Mouse (Mus musculus) liver, embryonic 13.5 days (tissue): ENCODE data around the gene Cbarp. TPM values are rescaled to one million over a fixed set of nuclear protein-coding genes. Genes with fewer than 3 reads are reported as not detected.
"Not testable (repeated sequence)": the region's sequence is repeated elsewhere in the genome, so short reads cannot be mapped to it uniquely, and the experiment has no call there.

ENCODE experiments used
- ATAC-seq: fragments of 200-750 bp; cut with Nextera tagmentation; 2 replicates; pipeline ENCODE4 v1.8.0; 2017; ENCODE audit warnings: low read depth, mild to moderate bottlenecking, moderate number of reproducible peaks, moderate library complexity
- DNase-seq: peaks from one replicate; pipeline ENCODE4 v3.0.0; 2022
- H3K27ac ChIP-seq: fragments of 300-500 bp; sonication (generic); 2 replicates; pipeline ENCODE4 v1.5.1; 2015; ENCODE audit warnings: moderate library complexity, mild to moderate bottlenecking, inconsistent platforms
- H3K27me3 ChIP-seq: fragments of 300-500 bp; sonication (generic); 2 replicates; pipeline ENCODE4 v1.6.1; 2015; ENCODE audit warnings: mild to moderate bottlenecking, inconsistent platforms
- H3K36me3 ChIP-seq: fragments of 300-500 bp; sonication (generic); 2 replicates; pipeline ENCODE4 v1.6.1; 2015; ENCODE audit warnings: mild to moderate bottlenecking, inconsistent platforms
- H3K4me1 ChIP-seq: fragments of 300-500 bp; sonication (generic); replicated peaks from 2 replicates; pipeline ENCODE4 v1.6.1; 2015; ENCODE audit warnings: inconsistent platforms
- H3K4me2 ChIP-seq: fragments of 300-500 bp; sonication (generic); 2 replicates; pipeline ENCODE4 v1.6.1; 2015; ENCODE audit warnings: inconsistent platforms, mild to moderate bottlenecking, moderate library complexity
- H3K4me3 ChIP-seq: fragments of 300-500 bp; sonication (generic); replicated peaks from 2 replicates; pipeline ENCODE4 v1.5.1; 2015; ENCODE audit warnings: mild to moderate bottlenecking, inconsistent platforms
- H3K9ac ChIP-seq: fragments of 300-500 bp; sonication (generic); 2 replicates; pipeline ENCODE4 v1.6.1; 2015; ENCODE audit warnings: mild to moderate bottlenecking, inconsistent platforms
- H3K9me3 ChIP-seq: fragments of 300-500 bp; sonication (generic); replicated peaks from 2 replicates; pipeline ENCODE4 v1.6.1; 2016; ENCODE audit warnings: inconsistent platforms
- WGBS: fragments of 180-500 bp; shearing (Covaris S2); methylation state at CpG from one replicate; pipeline ENCODE4 v1.1.7; 2015; ENCODE audit not compliant: insufficient replicate concordance; 5-methylcytosine and 5-hydroxymethylcytosine counted together
- polyA plus RNA-seq: library from polyadenylated mRNA; unstranded; fragments of >200 nt; fragmentation: Nextera tagmentation; extraction: Ambion mirVana; gene quantifications from 2 replicates; pipeline ENCODE4 v1.2.1, GENCODE M21; 2015

Cbarp gene
- polyA plus RNA-seq, 1 experiment from 2014 or later: 0.69 TPM

DNA sequence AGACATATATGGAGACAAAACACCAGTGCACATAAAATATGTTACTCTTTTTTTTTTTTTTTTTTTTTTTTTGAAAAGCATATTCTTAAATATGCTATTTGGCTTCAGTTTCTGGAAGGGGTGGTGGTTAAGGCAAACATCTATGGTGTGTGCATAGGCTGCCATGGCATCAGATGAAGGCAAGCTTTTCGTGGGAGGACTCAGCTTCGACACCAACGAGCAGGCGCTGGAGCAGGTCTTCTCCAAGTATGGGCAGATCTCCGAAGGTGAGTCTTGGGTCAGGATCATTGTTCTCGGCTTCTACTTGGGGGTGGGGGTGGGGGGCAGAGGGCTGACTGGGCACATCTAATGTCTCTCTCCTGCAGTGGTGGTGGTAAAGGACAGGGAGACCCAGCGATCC lies 29.0 kb upstream of the Cbarp start:
- DNase-seq (no peak), ATAC-seq (no peak)
- Histone ChIP-seq H3K4me2 (no peak overlapping the region), H3K9me3 (0 out of 2 replicates have a peak, but pooled peaks cover 3% of the 10 kb centered on the region), H3K4me1 (peaks cover 72% of the 10 kb centered on the region), H3K4me3 (no peak overlapping the region), H3K36me3 (peaks cover 29% of the 10 kb centered on the region), H3K9ac (no peak overlapping the region), H3K27ac (peak overlapping the region; percentile 97; the same call in 1 of the 2 replicates), H3K27me3 (no peaks in the 10 kb centered on the region)
- 93% methylated on average over 7 of the region's 7 CpGs for WGBS

DNA sequence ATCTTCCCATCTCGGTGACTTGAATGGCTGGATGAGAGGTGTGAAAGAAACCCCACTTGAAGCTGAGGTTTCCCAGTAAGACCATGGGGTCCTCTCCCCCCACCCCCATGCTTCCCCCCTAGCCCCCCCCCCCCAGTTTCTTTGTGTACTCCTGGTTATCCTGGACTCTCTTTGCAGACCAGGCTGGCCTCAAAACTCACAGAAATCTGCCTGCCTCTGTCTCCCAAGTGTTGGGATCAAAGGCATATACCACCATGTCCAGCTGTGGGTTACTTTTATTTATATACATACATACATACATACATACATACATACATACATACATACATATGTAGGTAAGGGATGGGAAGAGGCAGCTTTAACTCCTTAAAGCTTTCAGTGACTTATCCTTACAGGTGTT lies 28.4 kb upstream of the Cbarp start:
- Histone ChIP-seq H3K4me1 (peaks cover 72% of the 10 kb centered on the region), H3K4me3 (peak overlapping the region; percentile 83), H3K27me3 (no peaks in the 10 kb centered on the region), H3K9ac (peak overlapping the region; percentile 92), H3K27ac (peak overlapping the region; percentile 97), H3K36me3 (peaks cover 29% of the 10 kb centered on the region), H3K4me2 (peak overlapping the region; percentile 76), H3K9me3 (0 out of 2 replicates have a peak, but pooled peaks cover 3% of the 10 kb centered on the region)
- 62% methylated on average over 1 of the region's 1 CpGs for WGBS
- ATAC-seq (no peak), DNase-seq (no peak)

DNA sequence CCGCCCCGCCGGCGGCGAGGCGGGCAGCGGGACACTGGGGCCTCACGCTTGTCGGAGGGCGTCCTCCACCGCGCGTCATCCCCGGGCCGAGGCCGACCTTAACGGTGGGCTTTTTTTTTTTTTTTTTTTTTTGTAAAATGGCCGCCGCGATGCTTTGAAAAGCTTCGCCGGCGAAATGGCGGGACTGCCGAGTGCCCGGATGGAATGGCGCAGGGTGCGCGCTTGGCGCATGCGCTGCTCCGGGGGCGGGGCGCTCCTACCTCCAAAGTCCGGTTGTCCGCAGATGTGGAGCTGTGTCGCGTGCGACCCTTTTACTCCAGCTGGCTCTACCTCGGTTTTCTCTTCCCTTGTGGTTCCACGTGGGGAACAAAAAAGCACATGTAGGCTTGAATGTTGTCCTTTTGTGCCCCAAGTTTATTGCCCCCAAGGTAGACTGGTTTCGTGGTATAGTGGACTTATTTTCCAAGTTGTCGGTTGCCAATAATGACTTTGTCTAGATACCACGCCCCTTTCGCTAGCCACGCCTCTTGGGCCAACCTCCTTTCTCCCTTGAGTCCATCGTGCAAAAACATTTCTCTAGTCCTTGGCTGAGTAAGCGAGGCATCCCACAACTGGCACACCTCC lies 27.5 kb upstream of the Cbarp start:
- H3K36me3 ChIP-seq: peaks cover 29% of the 10 kb centered on the region
- peak overlapping the region; percentile 83 for H3K4me3 ChIP-seq
- H3K9me3 ChIP-seq: 0 out of 2 replicates have a peak, but pooled peaks cover 3% of the 10 kb centered on the region
- ATAC-seq (peak; percentile 50), DNase-seq (peak; percentile 91)
- WGBS: under 1% methylated on average over 48 of the region's 48 CpGs
- H3K4me2 ChIP-seq: peak overlapping the region; percentile 76
- H3K27ac ChIP-seq: peak overlapping the region; percentile 97
- H3K9ac ChIP-seq: peak overlapping the region; percentile 92
- H3K27me3 ChIP-seq: no peaks in the 10 kb centered on the region
- peaks cover 73% of the 10 kb centered on the region for H3K4me1 ChIP-seq

DNA sequence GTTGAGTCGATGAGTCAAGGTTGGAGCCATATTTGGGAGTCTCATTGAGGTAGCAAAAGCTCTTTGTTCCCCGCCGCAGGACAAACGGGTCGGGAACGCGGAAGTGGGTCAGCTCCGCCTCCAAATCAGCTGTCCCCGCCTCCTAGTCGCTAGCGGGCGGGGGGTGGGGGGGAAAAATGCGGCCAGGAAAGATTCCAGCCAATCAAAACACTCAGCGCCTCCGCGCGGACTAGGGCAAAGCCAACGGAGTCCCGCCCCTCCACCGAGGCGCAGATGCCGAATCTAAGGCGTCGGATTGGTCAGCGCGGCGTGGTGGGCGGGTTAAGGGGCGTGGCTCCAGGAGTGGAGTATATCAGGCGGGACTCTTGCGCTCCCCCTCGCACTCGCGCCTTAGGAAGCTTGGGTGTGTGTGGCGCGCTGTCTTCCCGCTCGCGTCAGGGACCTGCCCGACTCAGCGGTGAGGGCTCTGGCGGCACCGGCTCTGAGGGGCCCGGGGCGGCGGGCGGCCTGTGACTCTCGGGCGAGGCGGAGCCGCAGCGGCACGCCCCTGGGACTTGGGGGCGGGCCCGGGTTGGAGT lies 26.9 kb upstream of the Cbarp start:
- peak; percentile 98 for DNase-seq

DNA sequence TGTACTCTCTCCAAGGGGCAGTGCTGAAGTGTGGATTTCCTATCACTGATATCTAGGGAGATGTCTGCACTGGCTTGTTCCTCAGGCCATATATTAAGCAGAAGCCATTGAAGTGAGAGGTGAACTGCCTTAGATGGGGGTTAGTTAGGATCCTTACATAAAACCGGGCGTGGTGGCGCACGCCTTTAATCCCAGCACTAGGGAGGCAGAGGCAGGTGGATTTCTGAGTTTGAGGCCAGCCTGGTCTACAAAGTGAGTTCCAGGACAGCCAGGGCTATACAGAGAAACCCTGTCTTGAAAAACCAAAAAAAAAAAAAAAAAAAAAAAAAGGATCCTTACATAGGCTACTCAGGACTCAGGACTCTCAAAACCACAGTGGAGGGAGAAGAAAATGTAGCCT lies 25.5 kb upstream of the Cbarp start:
- H3K27me3 ChIP-seq, H3K4me3 ChIP-seq, ATAC-seq, H3K9me3 ChIP-seq, DNase-seq: not testable (repeated sequence)
- H3K36me3 ChIP-seq: peaks cover 17% of the 10 kb centered on the region
- peak overlapping the region; percentile 96 for H3K4me2 ChIP-seq
- peak overlapping the region; percentile 84 for H3K27ac ChIP-seq
- H3K4me1 ChIP-seq: peaks cover 80% of the 10 kb centered on the region
- peak overlapping the region; percentile 62; the same call in 1 of the 2 replicates for H3K9ac ChIP-seq
- WGBS: 86% methylated on average over 4 of the region's 4 CpGs

More for the DNA sequence above, 26.9 kb upstream of the Cbarp start:
- peak overlapping the region; percentile 97 for H3K27ac ChIP-seq
- peaks cover 29% of the 10 kb centered on the region for H3K36me3 ChIP-seq
- WGBS: under 1% methylated on average over 55 of the region's 55 CpGs
- 0 out of 2 replicates have a peak, but pooled peaks cover 3% of the 10 kb centered on the region for H3K9me3 ChIP-seq
- ATAC-seq: peak; percentile 80
- peak overlapping the region; percentile 92 for H3K9ac ChIP-seq
- peak overlapping the region; percentile 76 for H3K4me2 ChIP-seq
- peaks cover 77% of the 10 kb centered on the region for H3K4me1 ChIP-seq
- peak overlapping the region; percentile 83 for H3K4me3 ChIP-seq
- H3K27me3 ChIP-seq: no peaks in the 10 kb centered on the region

DNA sequence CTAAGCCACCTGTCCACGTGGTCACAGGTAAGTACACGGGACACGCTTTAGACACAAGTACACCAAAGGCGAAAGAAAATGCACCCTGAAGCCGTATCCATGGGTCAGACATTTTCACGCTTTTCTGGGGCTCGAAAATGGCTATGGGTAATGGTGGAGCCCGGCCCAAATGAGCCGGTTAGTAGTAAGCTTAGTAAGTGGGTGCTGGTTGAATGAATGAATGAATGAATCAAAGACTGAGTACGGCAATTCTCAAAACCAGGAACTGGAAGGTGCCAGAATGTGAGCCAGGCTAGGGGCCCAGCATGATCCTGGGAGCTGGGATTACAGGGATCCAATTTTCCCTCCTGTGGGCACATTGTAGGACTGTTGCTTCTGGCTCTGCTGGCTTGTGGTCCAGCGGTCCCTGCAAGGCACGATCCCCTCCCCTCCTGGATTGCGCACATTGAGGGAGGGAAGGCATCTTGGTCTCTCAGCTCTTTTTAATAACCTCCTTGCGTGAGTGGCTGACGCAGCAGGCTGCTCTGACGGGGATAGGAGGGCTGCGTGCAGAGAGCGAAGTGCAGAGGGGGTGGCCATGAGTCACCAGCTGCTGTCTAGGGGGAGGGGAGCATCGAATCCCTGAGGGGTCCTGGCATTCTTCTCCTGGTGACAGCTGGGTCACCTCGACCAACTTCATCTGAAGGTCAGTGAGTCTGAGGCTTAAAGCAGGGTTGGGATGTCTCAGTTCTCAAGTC lies 24.9 kb upstream of the Cbarp start, which contains the start of gene Cirbp:
Gene Cirbp (plus strand): TSS at position 594 of the 737 bp plus-strand sequence.
- H3K4me2 ChIP-seq: peak within 1 kb of the TSS; percentile 96
- peak within 1 kb of the TSS; percentile 84 for H3K27ac ChIP-seq
- H3K9ac ChIP-seq: peak within 1 kb of the TSS; percentile 75
- H3K4me3 ChIP-seq: peak within 1 kb of the TSS; percentile 83
- no peak for DNase-seq
- no peak for ATAC-seq
- peaks cover 82% of the 10 kb centered on the region for H3K4me1 ChIP-seq
- 30% methylated on average over 20 of the region's 20 CpGs for WGBS
- 0 out of 2 replicates have a peak, but pooled peaks cover under 1% of the 10 kb centered on the region for H3K9me3 ChIP-seq
- H3K36me3 ChIP-seq: peaks cover 11% of the 10 kb centered on the region
- no peaks in the 10 kb centered on the region for H3K27me3 ChIP-seq

DNA sequence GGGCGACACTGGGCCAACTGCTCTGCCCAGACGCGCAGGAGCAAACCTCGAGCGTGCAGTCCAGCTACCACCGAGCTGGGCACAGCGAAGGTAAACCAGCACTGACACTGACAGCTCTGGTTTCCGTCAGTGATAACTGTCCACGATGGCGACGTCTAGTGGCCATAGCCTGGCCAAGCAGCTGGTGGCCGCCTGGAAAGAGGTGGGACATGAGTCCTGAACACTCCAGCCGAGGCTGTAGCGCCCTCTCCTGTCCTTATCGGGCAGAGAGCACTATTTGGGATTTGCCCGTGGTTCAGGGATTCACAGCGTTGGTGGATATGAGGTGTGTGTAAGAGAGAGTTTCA lies 24.3 kb upstream of the Cbarp start:
- H3K9me3 ChIP-seq: no peaks in the 10 kb centered on the region
- no peaks in the 10 kb centered on the region for H3K27me3 ChIP-seq
- H3K4me2 ChIP-seq: peak overlapping the region; percentile 96
- peaks cover 5% of the 10 kb centered on the region for H3K36me3 ChIP-seq
- peaks cover 87% of the 10 kb centered on the region for H3K4me1 ChIP-seq
- peak overlapping the region; percentile 62 for H3K4me3 ChIP-seq
- ATAC-seq (peak; percentile 47), DNase-seq (peak; percentile 94)
- peak overlapping the region; percentile 60 for H3K27ac ChIP-seq
- under 1% methylated on average over 17 of the region's 17 CpGs for WGBS
- peak overlapping the region; percentile 75 for H3K9ac ChIP-seq

DNA sequence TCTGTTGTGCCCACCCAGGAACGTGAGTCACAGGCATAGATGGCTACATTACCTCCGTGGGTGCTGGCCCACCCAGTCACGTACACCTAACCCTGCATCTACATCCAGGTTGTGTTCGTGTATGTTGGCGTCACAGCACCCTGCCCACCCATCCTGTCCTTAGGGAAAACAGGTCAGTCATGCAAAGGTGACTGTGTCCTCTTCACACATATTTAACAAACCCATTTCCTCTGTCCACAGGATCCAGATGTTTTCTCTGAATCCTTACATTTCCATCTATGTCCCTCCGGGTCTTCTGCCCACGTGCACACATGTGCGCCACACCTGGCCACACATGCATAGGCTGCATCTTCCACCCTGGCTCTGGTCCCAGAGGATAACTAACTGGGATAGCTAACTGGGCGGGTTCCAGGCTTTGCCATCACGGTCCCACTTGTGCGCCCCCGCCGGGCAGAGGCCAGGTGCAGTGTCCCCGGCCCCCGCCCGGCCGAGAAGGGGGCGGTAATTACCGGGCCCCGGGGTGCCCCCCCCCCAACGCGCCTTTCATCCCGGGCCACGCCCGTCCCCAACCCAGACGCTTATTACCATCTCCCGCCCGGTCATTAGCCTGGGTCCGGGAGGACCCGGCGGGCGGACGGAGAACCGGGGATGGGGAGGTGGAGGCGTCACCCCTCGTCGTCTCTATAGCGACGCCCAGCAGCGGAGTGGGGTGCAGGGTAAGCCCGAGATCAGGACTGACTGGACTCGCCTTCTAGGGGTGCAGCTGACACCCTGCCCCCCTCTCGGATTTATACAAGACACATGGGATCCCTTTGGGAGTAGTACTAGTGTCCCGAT lies 23.7 kb upstream of the Cbarp start:
- ATAC-seq: no peak
- H3K27me3 ChIP-seq: no peaks in the 10 kb centered on the region
- no peaks in the 10 kb centered on the region for H3K36me3 ChIP-seq
- peak overlapping the region; percentile 75 for H3K9ac ChIP-seq
- H3K27ac ChIP-seq: peak overlapping the region; percentile 60
- peaks cover 85% of the 10 kb centered on the region for H3K4me1 ChIP-seq
- no peak for DNase-seq
- peak overlapping the region; percentile 62 for H3K4me3 ChIP-seq
- 13% methylated on average over 44 of the region's 44 CpGs for WGBS
- peak overlapping the region; percentile 96 for H3K4me2 ChIP-seq
- no peaks in the 10 kb centered on the region for H3K9me3 ChIP-seq

DNA sequence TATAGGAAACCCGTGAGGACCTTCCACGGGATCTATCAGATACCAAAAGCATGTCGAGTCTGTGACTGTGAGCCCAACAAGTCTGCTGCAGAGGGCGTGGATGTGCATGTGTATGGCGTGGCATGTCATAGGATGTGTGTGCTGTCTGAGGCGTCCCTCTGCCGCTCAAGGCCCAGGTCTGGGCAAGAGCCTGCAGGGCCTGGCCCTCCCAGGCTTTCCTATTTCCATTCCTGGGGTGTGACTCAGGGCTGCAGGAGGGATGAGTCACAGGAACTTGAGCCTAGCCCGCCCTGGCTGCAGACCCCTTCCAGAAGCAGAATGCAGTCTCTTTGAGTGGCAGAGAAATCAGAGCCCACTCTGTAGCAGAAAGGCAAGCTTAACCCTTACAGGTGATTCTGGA lies 23.1 kb upstream of the Cbarp start:
- ATAC-seq: no peak
- no peak for DNase-seq
- no peaks in the 10 kb centered on the region for H3K36me3 ChIP-seq
- peaks cover 85% of the 10 kb centered on the region for H3K4me1 ChIP-seq
- H3K9ac ChIP-seq: no peak overlapping the region
- H3K27me3 ChIP-seq: no peaks in the 10 kb centered on the region
- H3K4me3 ChIP-seq: no peak overlapping the region
- no peak overlapping the region for H3K27ac ChIP-seq
- no peaks in the 10 kb centered on the region for H3K9me3 ChIP-seq
- 65% methylated on average over 8 of the region's 8 CpGs for WGBS
- H3K4me2 ChIP-seq: peak overlapping the region; percentile 96

DNA sequence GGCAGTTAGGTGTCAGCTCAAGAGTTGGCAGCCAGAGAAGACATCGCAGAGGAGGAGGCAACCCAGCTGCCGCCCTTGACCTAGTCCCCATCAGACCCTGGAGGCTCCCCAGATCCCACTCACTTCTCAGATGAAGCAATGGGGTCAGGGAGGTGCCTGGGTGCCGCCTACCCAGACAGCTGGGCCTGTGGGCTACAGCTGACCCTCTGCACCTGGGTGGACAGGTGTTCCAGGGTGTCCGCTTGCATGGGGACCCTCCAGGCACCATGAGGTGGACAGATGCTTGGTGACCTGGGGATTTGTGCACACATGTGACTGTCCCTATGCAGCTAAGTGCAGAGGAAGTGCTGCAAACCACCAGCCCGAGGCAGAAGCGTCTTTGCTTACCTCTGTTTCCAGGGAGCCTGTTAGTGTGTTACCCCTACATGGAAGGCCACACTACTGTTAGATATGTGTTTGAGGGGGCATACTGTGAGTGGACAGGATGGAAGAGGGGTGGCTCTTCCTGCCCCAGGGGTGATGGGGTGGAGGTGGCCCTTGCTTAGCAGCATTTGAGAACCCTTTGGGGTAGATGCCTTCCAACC lies 22.2 kb upstream of the Cbarp start:
- Histone ChIP-seq H3K27me3 (no peaks in the 10 kb centered on the region), H3K36me3 (no peaks in the 10 kb centered on the region), H3K9ac (0 out of 2 replicates have a peak overlapping the region, but pooled peaks have one; percentile 19), H3K27ac (0 out of 2 replicates have a peak overlapping the region, but pooled peaks have one; percentile 92), H3K4me1 (peaks cover 89% of the 10 kb centered on the region), H3K4me3 (no peak overlapping the region), H3K4me2 (no peak overlapping the region), H3K9me3 (no peaks in the 10 kb centered on the region)
- DNase-seq: no peak
- no peak for ATAC-seq
- WGBS: 66% methylated on average over 6 of the region's 6 CpGs
